Mouse (Mus musculus) monocyte, adult 5-6 weeks (primary cell): ENCODE results near the gene Rnf225. TPM values are rescaled to one million over a fixed set of nuclear protein-coding genes. Genes with fewer than 3 reads are reported as not detected.
A peak's percentile ranks its signal among the peaks of the same experiment; 100 is the strongest.
"Not testable (repeated sequence)": the region's sequence is repeated elsewhere in the genome, so short reads cannot be mapped to it uniquely, and the experiment has no call there.

Experiments used
- ATAC-seq: fragments of 153-309, 156-312 bp; replicated peaks from 2 replicates; pipeline ENCODE4 v1.8.0; 2017; ENCODE audit warnings: mild to moderate bottlenecking; ENCODE audit not compliant: low TSS enrichment, insufficient number of reproducible peaks, severe bottlenecking, poor library complexity, low FRiP score
- total RNA-seq: library from RNA; stranded (forward); fragments of 200-1000, 200-491, 200-594 nt; gene quantifications from 3 replicates; pipeline ENCODE4 v1.2.3, GENCODE M21; 2017

Gene Rnf225
- total RNA-seq = 0.53 TPM in 1 of 3 replicates, not detected in the others

DNA sequence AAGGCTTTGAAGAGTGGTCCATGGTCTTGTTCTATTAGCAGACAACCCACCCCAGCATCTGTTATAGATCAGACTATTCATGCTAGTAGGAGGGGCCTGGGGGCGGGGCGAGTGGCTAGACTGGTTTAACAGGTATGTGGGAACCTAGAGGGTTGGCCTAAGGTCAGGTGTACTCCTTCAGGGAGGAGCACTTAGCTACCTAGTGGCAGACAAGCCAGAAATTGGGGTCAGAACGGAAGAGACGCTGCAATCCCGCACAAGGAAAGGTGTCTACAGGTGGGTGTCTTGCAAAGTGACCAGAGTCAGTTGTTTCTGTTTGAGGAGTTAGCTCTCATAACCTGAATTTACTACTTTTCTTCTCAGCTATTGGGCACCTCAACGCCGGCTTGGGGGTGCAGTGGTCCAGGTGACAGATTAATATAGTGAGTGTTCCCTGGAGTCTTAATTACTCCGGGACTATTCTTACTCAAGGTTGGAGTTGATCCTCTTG, at the start of gene Rnf225:
TSS of gene Rnf225 (plus strand) at position 226 of the 490 bp plus-strand sequence.
- ATAC-seq = no peak

DNA sequence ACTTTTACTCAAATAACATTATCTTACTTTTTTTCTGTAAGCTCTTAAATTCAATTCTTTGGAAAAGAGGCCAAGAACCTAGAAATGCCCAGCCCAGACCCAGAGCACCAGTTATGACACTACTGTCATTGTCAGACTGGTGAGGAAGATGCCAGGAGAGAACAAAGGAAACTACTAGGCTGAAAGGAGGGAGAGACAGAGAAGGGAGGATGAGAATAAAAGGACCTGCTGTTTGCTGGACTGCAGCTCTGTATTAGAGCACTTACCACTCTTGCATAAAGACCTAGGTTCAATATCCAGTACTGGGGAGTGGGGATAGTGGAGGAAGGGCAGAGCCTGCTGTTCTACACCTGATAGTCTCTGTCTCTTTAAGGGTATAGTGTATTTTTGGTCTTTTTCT, 47.2 kb upstream of the Rnf225 start:
- ATAC-seq = no peak

DNA sequence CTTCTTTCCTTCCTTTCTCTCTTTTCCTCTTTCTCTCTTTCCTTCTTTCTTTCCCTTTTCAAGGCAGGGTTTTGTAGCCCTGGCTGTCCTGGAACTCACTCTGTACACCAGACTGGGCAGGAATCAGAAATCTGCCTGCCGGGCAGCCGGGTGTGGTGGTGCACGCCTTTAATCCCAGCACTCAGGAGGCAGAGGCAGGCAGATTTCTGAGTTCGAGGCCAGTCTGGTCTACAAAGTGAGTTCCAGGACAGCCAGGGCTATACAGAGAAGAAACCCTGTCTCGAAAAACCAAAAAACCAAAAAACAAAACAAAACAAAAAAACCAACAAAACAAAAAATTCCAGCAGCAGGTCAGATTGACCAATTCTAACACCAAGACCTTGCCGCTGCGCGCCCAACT, 46.7 kb upstream of the Rnf225 start:
- ATAC-seq = not testable (repeated sequence)

DNA sequence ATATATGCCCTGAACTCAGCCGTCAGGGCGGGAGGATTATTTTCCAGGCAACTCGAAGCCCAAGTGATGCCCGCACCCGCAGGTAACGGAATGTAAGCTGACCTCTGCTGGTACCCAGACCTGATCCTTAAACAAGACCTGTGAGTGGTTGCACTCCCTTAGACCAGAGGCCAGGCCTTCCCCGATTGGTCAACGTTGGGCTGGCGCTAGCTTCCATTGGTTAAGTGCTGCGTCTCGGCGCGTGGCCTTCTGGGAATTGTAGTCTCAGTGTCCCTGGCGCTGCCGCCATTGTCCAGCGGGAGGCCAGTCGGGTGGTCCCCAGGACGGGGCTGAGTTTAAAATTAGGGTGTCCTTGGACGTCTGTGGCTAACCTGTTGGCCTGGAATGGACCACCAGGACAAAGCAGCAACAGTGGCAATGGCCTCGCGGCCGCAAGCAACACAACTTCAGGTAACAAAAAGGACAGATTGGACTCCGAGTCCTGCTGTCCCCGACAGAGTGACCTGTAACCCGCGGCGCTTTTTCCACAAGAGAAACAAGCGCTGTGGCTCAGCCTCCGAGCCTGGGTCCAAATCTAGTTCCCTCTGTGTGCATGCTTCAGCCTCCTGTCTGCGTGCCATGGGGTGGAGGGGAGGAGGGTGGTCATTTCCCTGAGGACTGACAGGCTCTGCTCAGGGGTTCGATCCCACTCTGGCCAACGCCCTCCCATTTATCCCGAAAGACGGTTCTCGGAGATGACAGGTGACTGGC, 46.1 kb upstream of the Rnf225 start, which contains the start of gene Zfp128:
TSS of gene Zfp128 (plus strand) at position 267 of the 750 bp plus-strand sequence.
- peak; percentile 99 for ATAC-seq

DNA sequence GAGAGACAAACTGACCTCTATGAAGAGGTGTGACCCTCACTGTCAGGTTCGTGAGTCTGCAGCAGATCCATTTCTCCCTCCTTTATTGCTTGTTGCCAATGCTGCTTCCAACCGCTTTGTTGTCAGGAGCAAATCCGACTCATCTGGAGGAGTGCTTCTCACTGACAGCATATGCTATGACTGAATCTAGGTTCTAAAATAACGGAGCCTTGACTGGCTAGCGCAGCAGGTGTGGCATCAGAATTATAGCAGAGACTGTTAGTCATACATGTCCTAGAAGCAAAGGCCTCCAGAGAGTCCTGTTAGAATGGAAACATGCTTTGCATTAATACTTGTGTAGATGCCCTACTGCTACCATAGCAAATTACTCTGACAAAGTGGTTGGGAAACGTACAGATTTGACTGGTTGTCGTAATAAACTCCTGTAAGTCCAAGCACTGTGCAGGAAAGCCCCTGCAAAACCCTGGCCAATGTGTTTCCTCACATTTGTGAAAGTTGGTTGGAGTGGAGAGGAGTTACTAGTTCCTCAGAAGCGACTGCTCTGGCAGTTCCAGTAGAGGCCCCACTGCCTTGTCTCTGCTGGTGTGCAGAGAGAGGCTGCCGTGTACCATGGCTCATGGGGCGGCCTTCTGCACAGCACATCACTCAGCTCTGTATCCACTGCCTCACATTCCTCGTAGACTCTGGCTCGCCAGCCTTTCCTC, 40.5 kb upstream of the Rnf225 start:
- no peak for ATAC-seq

DNA sequence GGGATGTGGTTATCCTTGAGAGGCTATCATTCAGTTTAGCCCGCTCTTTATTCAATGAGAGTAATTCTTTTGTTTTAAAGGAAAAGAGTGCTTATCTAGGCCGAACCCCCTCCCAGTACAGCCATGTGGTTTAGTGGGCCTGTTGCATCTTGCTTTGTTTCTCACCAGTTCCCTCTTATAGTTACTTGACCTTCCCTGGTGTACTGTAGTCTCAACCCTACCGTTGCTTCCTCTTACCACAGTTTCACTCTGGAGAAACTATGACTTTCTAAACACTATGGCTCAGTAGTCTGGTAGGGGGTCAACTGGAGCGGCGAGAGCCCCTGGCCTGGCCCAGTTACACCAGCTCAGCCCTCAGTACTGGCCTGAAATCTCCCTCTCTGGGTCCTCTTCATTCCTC, 39.6 kb upstream of the Rnf225 start:
- peak; percentile 24; the same call in 1 of the 2 replicates for ATAC-seq

DNA sequence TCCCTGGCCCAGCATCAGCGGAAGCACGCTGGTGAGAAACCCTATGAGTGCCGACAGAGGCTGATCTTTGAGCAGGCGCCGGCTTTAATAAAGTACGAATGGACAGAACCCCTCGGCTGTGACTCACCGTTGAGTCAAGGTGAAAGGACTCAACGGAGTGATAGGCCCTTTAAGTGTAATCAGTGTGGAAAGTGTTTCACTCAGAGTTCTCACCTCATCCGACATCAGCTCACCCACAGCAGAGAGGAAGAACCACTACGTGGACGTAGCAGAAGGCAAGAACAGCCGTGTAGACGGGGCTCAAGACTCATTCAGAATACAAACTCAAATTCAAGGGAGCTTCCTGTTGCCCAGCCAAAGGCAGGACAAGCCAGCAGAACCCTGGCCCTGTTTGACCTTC, 36.3 kb upstream of the Rnf225 start:
- no peak for ATAC-seq

DNA sequence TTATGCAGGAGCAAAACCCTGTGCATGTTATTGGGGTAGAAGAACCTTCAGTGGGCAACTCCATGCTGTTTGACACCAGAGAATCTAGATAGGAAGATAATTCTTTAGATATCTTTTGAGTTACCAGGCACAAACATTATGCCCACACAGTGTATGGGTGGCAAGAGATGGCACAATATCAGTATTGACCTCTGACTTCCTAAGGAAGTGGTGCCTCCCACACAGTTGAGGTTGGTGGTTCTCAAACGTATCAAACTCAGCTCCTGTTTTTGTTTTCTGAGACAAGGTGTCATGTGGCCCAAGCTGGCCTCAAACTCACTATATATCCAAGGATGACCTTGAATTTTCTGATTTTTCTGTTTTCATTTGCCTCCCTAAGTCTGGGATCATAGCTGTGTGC, 35.9 kb upstream of the Rnf225 start:
- no peak for ATAC-seq

DNA sequence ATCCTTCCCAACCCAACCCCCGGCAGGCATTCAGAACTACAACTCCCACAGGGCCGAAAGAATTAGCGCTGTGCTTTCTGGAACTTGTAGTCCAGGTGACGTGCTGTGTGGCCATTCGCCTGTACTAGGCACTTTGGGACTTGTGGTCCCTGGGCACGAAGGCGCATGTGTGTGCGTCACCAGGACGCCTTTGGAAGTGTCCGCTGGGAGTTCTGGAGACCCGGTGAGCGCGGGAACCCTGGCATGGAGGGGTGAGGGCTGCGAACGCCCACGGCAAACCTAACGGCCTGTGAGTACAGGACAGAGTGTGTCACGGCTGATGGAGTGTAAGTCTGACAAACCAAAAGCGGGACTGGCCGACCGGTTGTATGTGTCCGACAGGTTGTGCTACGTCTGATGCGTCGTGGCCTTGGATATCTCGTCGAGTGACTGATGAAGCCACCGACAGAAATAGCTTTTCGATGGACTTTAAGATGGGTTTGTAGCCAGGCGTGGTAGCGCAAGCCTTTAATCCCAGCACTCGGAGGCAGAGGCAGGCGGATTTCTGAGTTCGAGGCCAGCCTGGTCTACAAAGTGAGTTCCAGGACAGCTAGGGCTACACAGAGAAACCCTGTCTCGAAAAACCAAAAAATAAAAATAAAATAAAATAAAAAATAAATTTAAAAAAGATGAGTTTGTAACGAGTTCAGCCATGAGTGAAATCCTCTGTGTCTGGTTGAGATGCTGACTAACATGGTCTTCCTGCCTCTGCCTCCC, 29.4 kb upstream of the Rnf225 start, which contains the start of gene Zscan22:
TSS of gene Zscan22 (plus strand) at position 161 of the 756 bp plus-strand sequence.
- ATAC-seq = peak; percentile 99

DNA sequence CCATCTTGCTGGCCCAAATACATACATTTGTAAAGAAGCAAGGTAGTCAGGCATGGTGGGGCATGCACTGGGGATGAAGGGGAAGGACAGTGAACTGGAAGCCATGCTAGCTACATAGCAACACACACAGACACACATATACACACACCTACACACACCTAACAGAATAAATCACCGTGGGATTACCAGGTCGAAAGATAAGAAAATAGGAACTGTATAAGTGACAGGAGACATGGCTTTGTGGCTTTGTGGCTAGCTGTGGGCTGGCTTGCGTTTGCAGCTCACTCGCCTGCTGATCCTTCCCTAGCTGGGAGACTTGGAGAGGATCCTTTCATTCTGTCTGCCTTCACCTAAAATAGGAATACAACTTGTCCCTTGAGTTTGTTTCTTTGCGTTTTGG, 25.7 kb upstream of the Rnf225 start:
- no peak for ATAC-seq

DNA sequence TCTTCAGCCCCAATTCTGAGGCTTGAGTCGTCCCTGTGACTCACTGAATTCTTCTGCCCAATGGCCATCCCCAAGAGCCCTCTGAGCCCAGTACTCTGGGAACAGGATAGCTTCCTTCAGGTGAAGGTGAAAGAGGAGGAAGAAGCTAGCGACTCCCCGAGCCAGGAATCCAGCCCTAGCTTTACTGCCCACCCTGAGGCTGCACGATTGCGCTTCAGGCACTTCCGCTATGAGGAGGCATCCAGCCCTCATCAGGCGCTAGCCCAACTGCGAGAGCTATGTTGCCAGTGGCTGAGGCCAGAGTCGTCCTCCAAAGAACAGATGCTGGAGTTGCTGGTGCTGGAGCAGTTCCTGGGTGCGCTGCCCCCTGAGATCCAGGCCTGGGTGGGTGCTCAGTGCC, 23.6 kb upstream of the Rnf225 start:
- ATAC-seq = 0 out of 2 replicates have a peak, but pooled peaks have one; percentile 38

DNA sequence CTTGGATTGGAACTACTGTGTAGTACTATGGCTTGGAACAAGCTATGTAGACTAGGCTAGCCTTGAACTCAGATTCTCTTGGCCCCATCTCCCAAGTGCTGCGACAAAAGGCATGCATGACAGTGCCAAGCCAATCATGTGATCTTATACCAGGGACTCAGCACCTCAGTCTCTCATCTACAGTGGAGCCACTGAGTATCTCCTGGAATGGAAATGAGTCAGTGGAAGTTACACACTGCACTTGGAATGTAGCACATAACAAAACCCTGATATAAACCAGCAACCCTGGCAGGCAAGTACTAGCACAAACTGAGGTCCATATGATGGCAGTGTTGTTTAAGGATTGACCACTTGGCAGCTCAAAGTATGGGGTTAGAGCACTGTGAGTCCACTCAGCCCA, 22.1 kb upstream of the Rnf225 start:
- no peak for ATAC-seq

DNA sequence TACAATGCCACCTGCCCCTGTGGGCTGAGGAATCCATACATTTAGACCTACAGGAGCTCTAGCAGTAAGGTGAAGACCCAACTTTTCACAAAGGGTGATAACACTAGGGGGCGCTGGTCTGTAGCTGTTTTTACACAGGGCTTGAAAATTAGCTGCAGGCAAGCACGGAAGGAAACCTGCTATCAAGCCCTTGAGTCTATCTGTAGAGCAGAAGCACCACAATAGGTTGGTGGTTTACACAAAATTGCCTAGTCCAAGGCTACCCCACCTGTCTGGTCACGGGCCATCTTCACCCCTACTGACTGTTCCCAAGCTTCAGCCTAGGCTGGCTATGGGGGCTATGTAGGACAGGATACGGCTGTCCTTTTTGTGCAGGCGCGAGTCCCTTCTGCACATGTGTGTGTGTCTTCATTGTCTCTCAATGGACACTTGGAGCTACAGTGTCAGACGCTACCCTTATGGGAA, 17.7 kb upstream of the Rnf225 start:
- peak; percentile 65; the same call in 1 of the 2 replicates for ATAC-seq

DNA sequence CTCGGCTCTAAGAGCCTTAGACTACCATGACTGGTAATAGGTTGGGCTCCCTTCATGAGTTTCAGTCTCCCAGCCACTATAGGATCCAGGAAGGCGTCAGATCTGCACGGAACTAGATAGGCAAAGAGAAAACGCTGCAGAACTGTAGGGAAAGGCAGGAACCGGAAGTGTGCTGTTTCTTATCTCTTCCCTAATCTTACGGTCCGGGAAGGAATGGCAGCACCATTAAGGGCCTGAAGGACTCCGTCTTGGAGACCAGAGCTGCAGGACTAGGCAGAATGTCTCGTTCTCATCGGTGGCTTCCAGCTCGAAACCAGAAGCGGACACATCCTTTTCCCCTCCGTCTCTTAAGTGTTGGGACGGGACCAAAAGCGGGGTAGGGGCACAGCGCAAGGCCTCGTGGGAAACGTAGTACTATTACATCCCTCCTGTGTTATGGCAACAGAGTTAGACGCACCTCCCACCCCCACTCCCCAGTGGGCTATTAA, 17.0 kb upstream of the Rnf225 start:
- ATAC-seq = peak; percentile 44; the same call in 1 of the 2 replicates

DNA sequence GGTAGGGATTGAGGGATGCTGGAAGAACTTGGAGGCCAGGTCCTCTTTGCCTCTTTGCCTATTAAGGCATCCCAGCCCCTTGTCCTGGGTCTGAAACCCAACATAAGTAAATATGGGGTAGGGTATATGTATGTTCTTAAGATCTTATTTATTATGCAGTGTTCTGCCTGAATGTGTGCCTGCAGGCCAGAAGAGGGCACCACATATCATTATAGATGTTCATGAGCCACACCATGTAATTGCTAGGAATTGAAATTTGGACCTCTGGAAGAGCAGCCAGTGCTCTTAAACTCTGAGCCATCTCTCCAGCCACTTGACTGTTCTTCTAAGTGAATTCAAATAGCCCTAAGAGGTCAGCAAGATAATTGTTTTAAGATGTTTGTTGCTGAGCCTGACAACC, 13.7 kb upstream of the Rnf225 start:
- no peak for ATAC-seq

DNA sequence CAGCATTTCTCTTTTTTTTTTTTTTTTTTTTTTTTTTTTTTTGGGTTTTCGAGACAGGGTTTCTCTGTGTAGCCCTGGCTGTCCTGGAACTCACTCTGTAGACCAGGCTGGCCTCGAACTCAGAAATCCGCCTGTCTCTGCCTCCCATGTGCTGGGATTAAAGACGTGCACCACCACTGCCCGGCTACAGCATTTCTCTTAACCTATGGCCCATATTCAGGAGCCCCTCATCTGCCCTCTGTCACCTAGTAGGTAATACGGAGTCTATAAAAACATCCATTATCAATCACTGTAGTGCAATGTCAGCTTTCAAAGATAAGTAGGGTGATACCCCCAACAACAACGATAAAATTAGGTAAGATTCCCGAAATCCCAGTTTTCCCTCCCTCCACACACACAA, 6.7 kb upstream of the Rnf225 start:
- ATAC-seq = not testable (repeated sequence)

DNA sequence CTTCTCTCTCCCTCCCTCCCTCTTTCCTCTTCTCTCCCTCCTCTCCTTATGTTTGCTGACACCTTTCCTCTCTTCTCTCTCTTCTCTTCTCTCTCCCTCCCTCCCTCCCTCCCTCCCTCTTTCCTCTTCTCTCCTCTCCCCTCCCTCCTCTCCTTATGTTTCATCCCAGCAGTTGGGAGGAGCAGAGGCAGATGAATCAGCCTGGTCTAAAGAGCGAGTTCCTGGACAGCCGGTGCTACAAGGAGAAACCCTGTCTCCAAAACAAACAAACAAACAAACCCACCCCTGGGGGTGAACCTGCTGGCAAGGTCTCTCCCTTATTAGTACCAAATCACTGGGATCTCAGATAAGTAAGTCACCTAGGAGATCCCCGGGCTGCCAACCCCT, 5.9 kb upstream of the Rnf225 start:
- no peak for ATAC-seq

DNA sequence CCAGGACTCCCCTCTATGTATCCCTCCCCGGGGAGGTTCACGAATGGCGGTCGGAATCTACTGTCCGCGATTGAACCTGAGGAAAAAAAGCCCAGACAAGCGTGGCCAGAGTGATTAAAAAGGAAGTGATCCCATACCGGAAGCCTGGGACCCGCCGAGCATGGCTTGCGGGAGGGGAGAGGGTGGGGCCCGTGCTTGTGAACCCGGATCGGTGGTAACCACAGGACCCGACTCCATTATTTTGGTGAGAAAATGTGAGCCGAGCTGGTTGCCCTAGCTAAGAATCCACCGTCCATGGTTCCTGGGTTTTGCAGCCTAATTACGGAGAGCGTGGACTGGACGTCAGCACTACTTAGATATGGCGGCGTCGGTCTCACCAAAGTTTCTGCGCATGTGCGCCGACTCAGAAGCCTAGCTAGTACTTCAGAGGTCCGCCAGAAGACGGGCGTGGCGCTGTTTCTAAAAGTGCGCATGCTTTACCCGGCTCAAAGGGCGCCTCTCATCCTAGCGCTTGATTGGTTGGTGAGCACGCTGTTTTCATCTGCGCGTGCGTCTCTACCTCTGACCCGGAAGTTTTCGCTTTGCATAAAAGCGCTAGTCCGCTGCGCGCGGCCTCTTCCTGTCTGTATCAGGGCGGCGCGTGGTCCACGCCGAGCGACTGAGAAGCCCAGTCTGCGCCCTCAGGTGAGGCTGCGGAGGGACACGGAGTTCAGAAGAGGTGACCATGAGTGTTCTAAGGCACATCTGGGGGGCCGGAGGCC, 5.3 kb upstream of the Rnf225 start, which contains the start of gene Rps5:
TSS of gene Rps5 (plus strand) at position 586 of the 761 bp plus-strand sequence.
- ATAC-seq = peak; percentile 96
